Mouse (Mus musculus) adrenal gland, postnatal 36 days (tissue): ENCODE results near the gene Gm973. TPM values are rescaled to one million over a fixed set of nuclear protein-coding genes. Genes with fewer than 3 reads are reported as not detected.

Experiments used
- total RNA-seq, 2 experiments: library from RNA; stranded (reverse); gene quantifications; 2 replicates each; pipeline ENCODE4 v1.2.3; 2021

Gene Gm973
- total RNA-seq, 2 experiments from 2014 or later, result 0.86 to 23.1 TPM

Other genes starting within 250 kb of the Gm973 start
- gene Fzd7, start 33.8 kb upstream of the Gm973 start, total RNA-seq, result 10 to 100 TPM; 11.2 to 17.7 TPM
- 100 to 1,000 TPM; 115 to 155 TPM for gene Sumo1, start 154.6 kb downstream of the Gm973 start, total RNA-seq
- gene Nop58, start 168.7 kb downstream of the Gm973 start, total RNA-seq, result 100 to 1,000 TPM in 1 of 2 experiments, 10 to 100 TPM in 1; 93.9 to 126 TPM
- gene Bmpr2, start 247.1 kb downstream of the Gm973 start, total RNA-seq, result 10 to 100 TPM; 73.4 to 78.1 TPM